Mouse (Mus musculus) right cerebral cortex, adult 18-20 months (tissue): ENCODE results near the gene Zdhhc21.

ENCODE experiments used
- DNase-seq: peaks from one replicate; pipeline ENCODE4 v3.0.0; 2022; ENCODE audit warnings: mixed read lengths

The Zdhhc21 gene

GRCm38 (mm10) chr4:82762430-82763119, 97.2 kb downstream of the Zdhhc21 start:
- DNase-seq = no peak

DNA sequence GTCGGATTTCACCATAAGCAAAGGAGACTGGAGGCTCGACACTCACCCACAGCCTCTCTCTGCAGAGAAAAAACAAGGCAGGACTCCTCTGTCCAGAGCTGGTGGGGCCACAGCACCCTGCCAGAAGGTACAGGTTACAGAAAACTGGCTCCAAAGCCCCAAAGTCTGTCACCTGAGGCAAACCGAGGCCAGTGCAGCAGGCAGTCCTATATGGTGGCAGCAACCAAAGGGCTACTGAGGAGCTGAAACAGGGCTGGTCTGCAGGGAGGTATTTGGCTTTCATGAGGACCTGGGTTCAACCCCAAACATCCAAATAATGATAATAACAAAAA, 103.5 kb downstream of the Zdhhc21 start:
- DNase-seq = no peak

DNA sequence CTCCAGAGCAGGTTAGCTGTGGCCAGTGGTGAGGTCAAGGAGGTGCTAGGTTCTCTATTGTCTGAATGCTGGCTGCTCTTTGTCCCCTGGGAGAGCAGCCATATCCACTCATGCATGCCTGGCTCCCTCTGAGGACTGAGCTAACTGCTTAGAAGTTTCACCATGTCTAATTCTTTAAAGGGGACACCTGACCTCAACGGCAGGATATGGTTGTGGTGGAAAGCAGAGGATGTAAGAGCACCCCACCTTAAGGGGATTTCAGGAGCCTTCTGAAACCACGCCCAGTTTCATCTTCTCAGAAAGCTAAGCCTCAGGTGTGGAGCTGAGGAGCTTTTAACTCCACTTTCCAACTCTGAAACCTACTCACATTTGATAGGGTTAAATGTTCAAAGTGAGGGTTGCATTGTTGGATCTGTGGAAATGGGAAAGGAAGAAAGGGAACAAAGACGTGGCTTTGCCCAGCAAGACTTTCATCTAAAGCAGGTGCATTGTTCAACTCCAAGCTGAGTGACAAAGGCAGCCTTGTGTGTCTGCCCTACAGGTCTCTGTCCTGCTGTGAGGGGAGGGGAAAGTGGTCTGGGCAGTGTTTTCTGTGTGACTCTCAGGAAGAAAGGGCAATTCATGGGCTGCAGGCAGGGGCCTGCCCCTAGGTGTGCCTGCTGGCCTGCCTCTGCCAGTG, 104.0 kb downstream of the Zdhhc21 start:
- DNase-seq = no peak
